Mouse (Mus musculus) gastrocnemius, postnatal 25 days (tissue): ENCODE results near the gene Gm11564. TPM values are rescaled to one million over a fixed set of nuclear protein-coding genes. Genes with fewer than 3 reads are reported as not detected.
"Not testable (repeated sequence)": the region's sequence is repeated elsewhere in the genome, so short reads cannot be mapped to it uniquely, and the experiment has no call there.

Experiments used
- DNase-seq: peaks from one replicate; pipeline ENCODE4 v3.0.0; 2022
- long read RNA-seq, 2 experiments: library from polyadenylated mRNA; stranded (forward); transcript quantifications; one replicate each; pipeline ENCODE4 v2.0.0; 2021
- total RNA-seq, 2 experiments: library from RNA; stranded (reverse); gene quantifications; 1 replicate in 1 of 2; 2 replicates in 1 of 2; pipeline ENCODE4 v1.2.3; 2021

Gene Gm11564
- total RNA-seq: not detected
- long read RNA-seq, experiment 1: 0 reads
- long read RNA-seq, experiment 2: 0 reads

DNA sequence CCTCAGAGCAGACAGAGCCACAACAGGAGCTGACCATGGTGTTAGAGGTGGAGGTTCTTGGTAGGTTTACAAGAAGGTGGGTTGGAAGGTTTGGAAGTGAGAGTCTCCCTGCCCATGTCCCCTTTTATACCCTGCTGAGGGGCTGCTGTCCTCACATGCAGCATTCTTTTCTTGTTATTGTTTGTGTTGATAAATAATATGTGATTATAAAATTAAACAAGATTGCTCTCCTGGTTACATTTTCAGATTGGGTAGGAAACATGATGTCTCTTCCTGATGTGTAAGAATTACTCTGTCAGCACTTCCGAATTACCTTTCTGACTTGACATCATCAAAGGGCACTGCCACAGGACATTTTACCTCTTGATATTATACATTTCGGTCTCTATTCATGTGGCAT is at the start of gene Gm11564:
Gene Gm11564, minus strand, starts transcription at position 101 of the 400 bp plus-strand sequence.
- not testable (repeated sequence) for DNase-seq

DNA sequence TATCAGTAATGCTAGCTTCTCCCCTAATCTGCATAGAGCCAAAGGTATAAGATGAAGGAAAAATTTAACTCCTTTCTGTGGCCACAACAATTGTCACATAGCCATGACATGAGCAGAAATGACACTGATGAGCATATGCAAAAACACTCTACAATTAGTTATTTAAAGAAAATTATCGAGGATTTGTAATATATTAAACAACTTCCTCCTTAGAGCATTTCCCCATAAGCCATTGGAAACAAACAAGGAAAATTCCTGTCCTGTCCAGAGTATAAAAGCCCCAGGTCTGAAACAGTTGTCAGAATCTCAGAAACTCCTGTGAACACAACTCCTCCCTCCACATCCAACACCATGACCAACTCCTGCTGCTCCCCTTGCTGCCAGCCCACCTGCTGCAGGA is 48.7 kb upstream of the Gm11564 start, which contains the start of gene Gm11559:
Gene Gm11559, plus strand, starts transcription at position 301 of the 400 bp plus-strand sequence.
- not testable (repeated sequence) for DNase-seq

DNA sequence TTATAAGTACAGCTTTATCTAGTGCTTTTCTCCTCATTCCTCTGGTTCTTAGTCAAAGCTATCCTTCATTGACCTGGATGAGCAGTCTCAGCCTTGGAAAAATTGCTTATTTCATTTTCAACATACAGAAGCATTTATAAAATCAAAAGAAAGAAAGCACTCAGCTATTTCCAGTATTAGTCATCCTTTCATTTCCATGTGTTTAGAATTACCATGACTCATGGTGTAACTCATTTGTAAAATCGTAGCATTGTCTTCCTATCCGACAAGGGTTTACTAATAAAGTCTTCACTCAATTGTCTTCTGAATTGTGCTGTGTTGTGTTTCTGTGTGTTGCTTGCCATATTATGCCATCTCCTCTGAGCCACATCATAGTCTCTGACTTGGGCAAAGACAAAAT is 43.3 kb upstream of the Gm11564 start:
- DNase-seq: no peak

DNA sequence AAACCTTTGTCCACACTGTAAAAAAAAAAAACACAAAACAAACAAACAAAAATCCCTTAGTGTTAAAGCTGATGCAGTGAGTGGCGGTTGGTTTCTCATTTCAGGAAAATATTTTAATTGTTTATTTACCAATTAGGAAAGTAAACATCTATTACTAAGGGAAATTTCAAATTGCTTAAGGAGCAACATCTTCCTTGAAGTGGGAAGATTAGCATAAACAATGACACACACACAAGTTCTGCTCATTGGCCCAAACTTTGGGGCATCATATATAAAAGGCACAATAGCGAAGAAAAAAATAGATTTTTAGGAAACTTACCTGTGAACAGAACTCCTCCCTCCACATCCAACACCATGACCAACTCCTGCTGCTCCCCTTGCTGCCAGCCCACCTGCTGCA is 42.2 kb upstream of the Gm11564 start, which contains the start of gene Gm11568:
Gene Gm11568, plus strand, starts transcription at position 301 of the 400 bp plus-strand sequence.
- no peak for DNase-seq

DNA sequence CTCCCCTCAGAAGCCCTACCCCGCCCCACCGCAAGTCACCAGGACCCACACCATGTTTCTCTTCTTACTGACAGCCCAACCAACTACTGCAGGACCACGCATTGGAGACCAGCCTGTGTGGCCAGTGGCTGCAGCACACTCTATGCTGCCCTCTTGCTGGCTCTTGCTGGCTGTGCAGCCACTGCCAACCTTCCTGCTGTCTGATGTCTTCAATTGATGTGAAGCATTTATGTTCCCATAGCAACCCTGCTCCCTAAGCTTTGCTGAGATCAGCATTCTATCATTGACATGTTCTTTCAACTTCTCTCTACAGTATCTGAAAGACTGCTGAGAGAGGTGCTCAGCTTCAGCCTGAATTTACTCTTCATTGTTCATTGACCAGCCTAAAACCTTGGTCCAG is 38.7 kb upstream of the Gm11564 start:
- no peak for DNase-seq

DNA sequence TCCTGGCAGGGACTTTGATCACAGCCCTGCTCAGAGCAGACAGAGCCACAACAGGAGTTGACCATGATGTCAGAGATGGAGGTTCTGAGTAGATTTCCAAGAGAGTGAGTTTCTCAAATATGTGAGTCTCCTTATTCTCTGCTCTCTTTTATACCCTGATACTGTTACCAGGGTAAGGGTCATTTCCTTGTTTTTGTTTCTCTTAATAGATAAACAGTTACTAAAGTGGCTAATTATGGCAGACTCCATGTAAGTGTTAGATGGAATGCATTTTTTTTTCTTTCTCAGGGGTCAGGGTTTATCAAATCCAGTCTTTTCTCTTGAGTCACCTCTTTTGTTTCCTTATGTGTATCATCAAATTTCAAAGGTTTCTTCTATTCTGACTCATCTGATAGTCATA is 36.0 kb upstream of the Gm11564 start, which contains the start of gene Krtap4-16:
Gene Krtap4-16, minus strand, starts transcription at position 101 of the 400 bp plus-strand sequence.
- no peak for DNase-seq

DNA sequence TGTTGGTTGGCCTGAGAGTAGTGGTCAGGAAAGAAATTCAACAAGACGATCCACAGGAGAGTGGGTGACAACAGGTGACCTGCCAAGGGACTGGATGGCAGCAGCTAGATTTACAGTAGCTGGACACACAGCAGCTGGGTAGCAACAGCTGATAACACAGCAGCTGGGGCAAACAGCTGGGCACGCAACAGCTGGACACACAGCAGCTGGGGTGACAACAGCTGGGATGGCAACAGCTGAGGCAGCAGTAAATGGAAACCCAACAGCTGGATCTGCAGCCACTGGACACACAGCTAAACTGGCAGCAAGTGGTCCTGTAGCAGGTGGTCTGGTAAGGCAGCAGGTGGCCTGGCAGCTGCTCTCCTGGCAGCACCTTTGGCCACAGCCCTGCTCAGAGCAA is 31.3 kb upstream of the Gm11564 start:
- no peak for DNase-seq

DNA sequence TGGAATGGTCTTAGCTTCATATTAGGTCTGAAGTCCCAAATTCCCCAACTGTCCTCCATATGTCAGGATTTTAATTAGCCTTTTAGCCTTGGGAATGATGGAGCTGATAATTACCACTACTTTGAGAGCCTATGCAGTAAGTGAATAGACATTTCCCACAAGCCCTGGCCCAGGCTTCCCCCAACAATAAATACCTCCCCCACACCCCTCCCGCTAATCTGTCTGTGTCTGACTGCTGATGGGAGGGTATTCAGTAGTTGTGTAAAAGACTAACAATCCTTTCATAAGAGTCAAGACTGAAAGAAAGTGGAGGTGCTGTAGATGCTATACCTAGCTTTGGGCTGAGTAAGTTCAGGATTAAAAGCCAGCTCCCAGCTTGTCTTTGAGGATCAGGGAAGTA is 26.7 kb upstream of the Gm11564 start:
- DNase-seq: no peak

DNA sequence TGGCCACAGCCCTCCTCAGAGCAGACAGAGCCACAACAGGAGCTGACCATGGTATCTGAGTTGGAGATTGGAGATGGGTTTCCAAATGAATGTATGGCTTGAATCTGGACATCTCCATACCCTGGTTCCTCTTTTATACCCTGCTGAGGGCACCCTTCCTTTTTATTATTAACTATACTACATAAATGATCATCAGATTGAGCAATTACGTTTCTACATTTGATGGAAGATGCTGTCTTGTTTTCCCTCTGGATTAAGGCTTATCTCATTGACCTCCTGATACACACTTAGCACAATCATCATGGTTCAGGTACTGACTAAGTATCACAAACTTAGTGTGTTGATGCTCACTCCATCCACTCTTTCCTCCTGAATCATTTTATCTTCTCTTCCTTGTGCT is 22.5 kb upstream of the Gm11564 start, which contains the start of gene 2300003K06Rik:
Gene 2300003K06Rik, minus strand, starts transcription at position 101 of the 400 bp plus-strand sequence.
- DNase-seq: no peak

DNA sequence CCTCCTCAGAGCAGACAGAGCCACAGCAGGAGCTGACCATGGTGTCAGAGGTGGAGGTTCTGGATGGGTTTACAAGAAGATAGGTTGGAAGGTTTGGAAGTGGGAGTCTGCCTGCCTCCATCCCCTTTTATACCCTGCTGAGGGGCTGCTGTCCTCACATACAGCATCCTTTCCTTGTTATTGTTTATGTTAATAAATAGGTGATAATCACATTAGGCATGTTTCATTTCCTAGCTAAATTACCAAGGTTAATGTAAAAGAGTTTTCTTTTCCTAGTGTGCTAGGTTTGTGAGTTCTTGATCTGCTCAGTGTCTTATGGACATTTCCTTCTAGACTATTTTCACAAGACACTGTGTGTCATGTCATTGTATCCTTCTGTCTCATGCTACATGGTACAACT is 5.7 kb downstream of the Gm11564 start, which contains the start of gene Krtap4-13:
Gene Krtap4-13, minus strand, starts transcription at position 101 of the 400 bp plus-strand sequence.
- DNase-seq: not testable (repeated sequence)

DNA sequence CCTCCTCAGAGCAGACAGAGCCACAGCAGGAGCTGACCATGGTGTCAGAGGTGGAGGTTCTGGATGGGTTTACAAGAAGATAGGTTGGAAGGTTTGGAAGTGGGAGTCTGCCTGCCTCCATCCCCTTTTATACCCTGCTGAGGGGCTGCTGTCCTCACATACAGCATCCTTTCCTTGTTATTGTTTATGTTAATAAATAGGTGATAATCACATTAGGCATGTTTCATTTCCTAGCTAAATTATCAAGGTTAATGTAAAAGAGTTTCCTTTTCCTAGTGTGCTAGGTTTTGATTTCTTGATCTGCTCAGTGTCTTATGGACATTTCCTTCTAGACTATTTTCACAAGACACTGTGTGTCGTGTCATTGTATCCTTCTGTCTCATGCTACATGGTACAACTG is 11.1 kb downstream of the Gm11564 start, which contains the start of gene Gm11554:
Gene Gm11554, minus strand, starts transcription at position 101 of the 400 bp plus-strand sequence.
- DNase-seq: not testable (repeated sequence)

DNA sequence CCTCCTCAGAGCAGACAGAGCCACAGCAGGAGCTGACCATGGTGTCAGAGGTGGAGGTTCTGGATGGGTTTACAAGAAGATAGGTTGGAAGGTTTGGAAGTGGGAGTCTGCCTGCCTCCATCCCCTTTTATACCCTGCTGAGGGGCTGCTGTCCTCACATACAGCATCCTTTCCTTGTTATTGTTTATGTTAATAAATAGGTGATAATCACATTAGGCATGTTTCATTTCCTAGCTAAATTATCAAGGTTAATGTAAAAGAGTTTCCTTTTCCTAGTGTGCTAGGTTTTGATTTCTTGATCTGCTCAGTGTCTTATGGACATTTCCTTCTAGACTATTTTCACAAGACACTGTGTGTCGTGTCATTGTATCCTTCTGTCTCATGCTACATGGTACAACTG is 16.6 kb downstream of the Gm11564 start, which contains the start of gene Gm11569:
Gene Gm11569, minus strand, starts transcription at position 101 of the 400 bp plus-strand sequence.
- DNase-seq: not testable (repeated sequence)

DNA sequence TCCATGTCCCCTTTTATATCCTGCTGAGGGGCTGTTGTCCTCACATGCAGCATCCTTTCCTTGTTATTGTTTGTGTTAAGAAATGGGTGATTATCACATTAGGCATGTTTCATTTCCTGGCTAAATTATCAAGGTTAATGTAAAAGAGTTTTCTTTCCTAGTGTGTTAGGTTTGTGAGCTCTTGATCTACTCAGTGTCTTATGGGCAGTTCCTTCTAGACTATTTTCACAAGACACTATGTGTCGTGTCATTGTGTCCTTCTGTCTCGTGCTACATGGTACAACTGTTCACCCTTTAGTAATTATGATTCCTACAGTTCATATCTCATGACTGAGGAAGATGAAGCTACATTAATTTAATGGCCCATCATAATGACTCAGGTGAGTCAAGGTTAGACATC is 22.1 kb downstream of the Gm11564 start, which contains the start of gene Gm11596:
Gene Gm11596, minus strand, starts transcription at position 101 of the 400 bp plus-strand sequence.
- DNase-seq: no peak

DNA sequence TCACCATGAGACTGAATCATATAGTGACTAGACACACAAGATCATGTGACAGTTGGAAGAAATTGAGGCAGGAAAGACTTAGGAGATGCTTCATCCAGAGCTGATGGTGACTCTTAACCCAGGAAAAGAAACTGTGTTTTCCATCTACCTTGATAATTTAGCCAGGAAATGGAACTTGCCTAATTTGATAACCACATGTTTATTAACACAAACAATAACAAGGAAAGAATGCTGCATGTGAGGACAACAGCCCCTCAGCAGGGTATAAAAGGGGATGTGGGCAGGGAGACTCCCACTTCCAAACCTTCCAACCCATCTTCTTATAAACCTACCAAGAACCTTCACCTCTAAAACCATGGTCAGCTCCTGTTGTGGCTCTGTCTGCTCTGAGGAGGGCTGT is 30.6 kb downstream of the Gm11564 start, which contains the start of gene Krtap4-9:
Gene Krtap4-9, plus strand, starts transcription at position 301 of the 400 bp plus-strand sequence.
- not testable (repeated sequence) for DNase-seq

DNA sequence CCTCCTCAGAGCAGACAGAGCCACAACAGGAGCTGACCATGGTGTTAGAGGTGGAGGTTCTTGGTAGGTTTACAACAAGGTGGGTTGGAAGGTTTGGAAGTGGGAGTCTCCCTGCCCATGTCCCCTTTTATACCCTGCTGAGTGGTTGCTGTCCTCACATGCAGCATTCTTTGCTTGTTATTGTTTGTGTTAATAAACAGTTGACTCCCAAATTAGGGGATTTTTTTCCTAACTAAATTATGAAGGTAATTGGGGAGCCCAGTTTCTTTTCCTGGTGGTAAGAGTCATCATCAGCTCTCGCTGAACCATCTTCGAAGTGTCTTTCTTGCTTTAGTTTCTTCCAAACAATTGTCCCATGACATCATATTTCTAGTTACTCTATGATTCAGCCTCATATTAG is 34.9 kb downstream of the Gm11564 start, which contains the start of gene Krtap4-8:
Gene Krtap4-8, minus strand, starts transcription at position 101 of the 400 bp plus-strand sequence.
- DNase-seq: no peak

DNA sequence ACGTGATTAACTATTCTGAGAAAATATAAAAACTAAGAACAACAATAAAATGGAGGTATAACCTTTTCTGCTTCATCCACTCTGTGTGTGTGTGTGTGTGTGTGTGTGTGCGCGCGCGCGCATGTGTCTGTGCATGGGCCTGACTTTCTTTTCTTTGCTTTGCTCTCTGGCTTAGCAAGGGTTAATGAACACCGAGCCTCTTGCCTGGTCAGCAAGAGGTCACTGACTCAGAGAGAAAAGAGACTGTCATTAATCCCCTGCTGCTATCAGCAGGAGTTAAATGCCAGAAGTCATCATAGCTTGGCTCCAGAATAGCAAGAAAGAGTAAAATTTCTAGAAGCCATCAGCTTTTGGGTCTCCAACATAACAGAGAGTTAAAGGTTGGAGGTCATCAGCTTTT is 37.1 kb downstream of the Gm11564 start:
- DNase-seq: no peak

DNA sequence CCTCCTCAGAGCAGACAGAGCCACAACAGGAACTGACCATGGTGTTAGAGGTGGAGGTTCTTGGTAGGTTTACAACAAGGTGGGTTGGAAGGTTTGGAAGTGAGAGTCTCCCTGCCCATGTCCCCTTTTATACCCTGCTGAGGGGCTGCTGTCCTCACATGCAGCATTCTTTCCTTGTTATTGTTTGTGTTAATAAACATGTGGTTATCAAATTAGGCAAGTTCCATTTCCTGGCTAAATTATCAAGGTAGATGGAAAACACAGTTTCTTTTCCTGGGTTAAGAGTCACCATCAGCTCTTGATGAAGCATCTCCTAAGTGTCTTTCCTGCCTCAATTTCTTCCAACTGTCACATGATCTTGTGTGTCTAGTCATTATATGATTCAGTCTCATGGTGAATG is 42.7 kb downstream of the Gm11564 start, which contains the start of gene Gm11595:
Gene Gm11595, minus strand, starts transcription at position 101 of the 400 bp plus-strand sequence.
- not testable (repeated sequence) for DNase-seq

DNA sequence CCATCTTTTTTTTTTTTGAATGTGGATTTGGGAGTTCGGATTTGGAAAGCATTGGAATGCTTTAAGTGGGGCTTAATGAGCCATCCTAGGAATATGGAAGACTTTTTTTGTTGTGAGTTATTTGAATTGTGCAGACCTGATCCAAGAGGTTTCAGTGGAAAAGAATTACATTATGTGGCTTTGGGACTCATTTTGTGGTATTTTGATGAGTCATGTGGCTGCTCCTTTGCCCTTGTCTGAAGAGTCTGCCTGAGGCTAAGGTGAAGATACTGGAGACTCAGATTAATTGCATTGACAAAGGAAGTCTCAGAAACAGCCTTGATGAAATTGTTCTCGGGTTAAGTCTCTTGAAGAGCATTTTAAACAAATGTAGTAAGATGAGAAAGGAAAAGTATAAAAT is 47.1 kb downstream of the Gm11564 start:
- DNase-seq: no peak

Other genes with a start within 250 kb of the Gm11564 start
- not detected for gene Krtap3-1, start 249.0 kb downstream of the Gm11564 start, total RNA-seq
- gene Krtap1-5, start 234.7 kb downstream of the Gm11564 start, total RNA-seq: not detected
- not detected for gene Krtap1-4, start 232.0 kb downstream of the Gm11564 start, total RNA-seq
- not detected for gene Krtap1-3, start 224.3 kb downstream of the Gm11564 start, total RNA-seq
- not detected for gene Krtap9-3, start 217.6 kb downstream of the Gm11564 start, total RNA-seq
- not detected for gene Gm11938, start 212.4 kb downstream of the Gm11564 start, total RNA-seq
- not detected for gene Gm11937, start 205.5 kb downstream of the Gm11564 start, total RNA-seq
- gene Krtap2-4, start 200.8 kb downstream of the Gm11564 start, total RNA-seq: not detected
- not detected for gene Gm11562, start 195.2 kb downstream of the Gm11564 start, total RNA-seq
- not detected for gene Krtap4-1, start 187.4 kb downstream of the Gm11564 start, total RNA-seq
- gene Krtap4-2, start 180.6 kb downstream of the Gm11564 start, total RNA-seq: not detected
- gene Krtap4-7, start 171.6 kb downstream of the Gm11564 start, total RNA-seq: not detected
- gene Gm11555, start 165.4 kb downstream of the Gm11564 start, total RNA-seq: not detected
- gene Gm11563, start 156.7 kb downstream of the Gm11564 start, total RNA-seq: not detected
- not detected for gene Krtap4-6, start 149.7 kb downstream of the Gm11564 start, total RNA-seq
- not detected for gene Gm14190, start 124.9 kb downstream of the Gm11564 start, total RNA-seq
- not detected for gene Gm14180, start 81.4 kb downstream of the Gm11564 start, total RNA-seq
- gene Gm11595, start 42.8 kb downstream of the Gm11564 start, total RNA-seq: not detected
- not detected for gene Krtap4-8, start 35.0 kb downstream of the Gm11564 start, total RNA-seq
- not detected for gene Krtap4-9, start 30.5 kb downstream of the Gm11564 start, total RNA-seq
- not detected for gene Gm11596, start 22.2 kb downstream of the Gm11564 start, total RNA-seq
- gene Gm11569, start 16.7 kb downstream of the Gm11564 start, total RNA-seq: not detected
- not detected for gene Gm11554, start 11.2 kb downstream of the Gm11564 start, total RNA-seq
- not detected for gene Krtap4-13, start 5.8 kb downstream of the Gm11564 start, total RNA-seq
- gene 2300003K06Rik, start 22.4 kb upstream of the Gm11564 start, total RNA-seq: not detected
- not detected for gene Krtap4-16, start 35.9 kb upstream of the Gm11564 start, total RNA-seq
- not detected for gene Gm11568, start 42.3 kb upstream of the Gm11564 start, total RNA-seq
- gene Gm11559, start 48.8 kb upstream of the Gm11564 start, total RNA-seq: not detected
- gene Krtap9-1, start 57.7 kb upstream of the Gm11564 start, total RNA-seq: not detected
- gene Gm11567, start 63.5 kb upstream of the Gm11564 start, total RNA-seq: not detected
- gene Krtap31-1, start 92.3 kb upstream of the Gm11564 start, total RNA-seq: not detected
- gene Gm11565, start 99.1 kb upstream of the Gm11564 start, total RNA-seq: not detected
- gene Krtap31-2, start 120.6 kb upstream of the Gm11564 start, total RNA-seq: not detected
- not detected for gene Krtap9-5, start 132.8 kb upstream of the Gm11564 start, total RNA-seq
- gene Krtap29-1, start 163.4 kb upstream of the Gm11564 start, total RNA-seq: not detected
- gene Krtap16-1, start 170.9 kb upstream of the Gm11564 start, total RNA-seq: not detected
- not detected for gene Krtap17-1, start 178.3 kb upstream of the Gm11564 start, total RNA-seq
- gene Krt33a, start 200.5 kb upstream of the Gm11564 start, total RNA-seq: not detected
- not detected for gene Krt33b, start 214.2 kb upstream of the Gm11564 start, total RNA-seq
- gene Krt34, start 225.9 kb upstream of the Gm11564 start, total RNA-seq: not detected
- not detected for gene Krt31, start 234.9 kb upstream of the Gm11564 start, total RNA-seq